Mouse (Mus musculus): Measurements from ENCODE around the gene Ch25h.

GRCm38 (mm10) chr19:34461451-34462019 lies 13.4 kb downstream of the Ch25h start:
- TF ChIP-seq ZMIZ1 (IDR thresholded peaks at IDR 0.05; ENCODE audit: low read depth, low read length), result no peak
- no peak for TF ChIP-seq POLR2A (IDR thresholded peaks at IDR 0.05; ENCODE audit: low read depth, low read length)
- TF ChIP-seq CTCF (conservative IDR thresholded peaks at IDR 0.05 in 1 of 2, IDR thresholded peaks at IDR 0.05 in 1 of 2; ENCODE audit: low read depth in 2 of 2, low read length in 2 of 2), result no peak
- no peak for TF ChIP-seq ZNF384 (IDR thresholded peaks at IDR 0.05; ENCODE audit: low read depth, low read length)
- TF ChIP-seq TCF12 (IDR thresholded peaks at IDR 0.05; ENCODE audit: low read depth, low read length), result no peak
- TF ChIP-seq GABPA (IDR thresholded peaks at IDR 0.05; ENCODE audit: insufficient replicate concordance, low read depth, low read length), result no peak

Measured in CH12.LX (cell line).